Mouse (Mus musculus): ENCODE results near the gene Hspb9. TPM values are rescaled to one million over a fixed set of nuclear protein-coding genes. Genes with fewer than 3 reads are reported as not detected.

Gene Hspb9
- polyA plus RNA-seq, 1 experiment from 2014 or later: 0.36 TPM

- Histone ChIP-seq H3K36me3 (ENCODE audit: control insufficient read depth, insufficient read depth, low read length) (peaks cover 1% of the 10 kb centered on the region; the same call in 1 of the 2 replicates), H3K27ac (ENCODE audit: low read depth, low read length) (no peak overlapping the region), H3K9me3 (ENCODE audit: control insufficient read depth, low read length) (no peaks in the 10 kb centered on the region), H3K4me3 (ENCODE audit: low read depth, low read length) (no peak overlapping the region), H3K27me3 (ENCODE audit: control insufficient read depth, insufficient read depth, low read length) (no peaks in the 10 kb centered on the region), H3K9ac (ENCODE audit: low read length) (peak overlapping the region; percentile 17; the same call in 1 of the 2 replicates), H3K4me1 (replicated peaks; ENCODE audit: control insufficient read depth, insufficient read depth, low read length) (0 out of 2 replicates have a peak, but pooled peaks cover 2% of the 10 kb centered on the region), H3K4me2 (ENCODE audit: low read depth, low read length, severe bottlenecking) (peak overlapping the region; percentile 41)
- ATAC-seq (replicated peaks; ENCODE audit: low FRiP score): no peak
- DNase-seq (ENCODE audit: low spot score): peak; percentile 69
- 3% methylated on average over 14 of the region's 14 CpGs for WGBS
Observed at GRCm38 (mm10) chr11:100701301-100701700, 12.3 kb upstream of the Hspb9 start.

DNA sequence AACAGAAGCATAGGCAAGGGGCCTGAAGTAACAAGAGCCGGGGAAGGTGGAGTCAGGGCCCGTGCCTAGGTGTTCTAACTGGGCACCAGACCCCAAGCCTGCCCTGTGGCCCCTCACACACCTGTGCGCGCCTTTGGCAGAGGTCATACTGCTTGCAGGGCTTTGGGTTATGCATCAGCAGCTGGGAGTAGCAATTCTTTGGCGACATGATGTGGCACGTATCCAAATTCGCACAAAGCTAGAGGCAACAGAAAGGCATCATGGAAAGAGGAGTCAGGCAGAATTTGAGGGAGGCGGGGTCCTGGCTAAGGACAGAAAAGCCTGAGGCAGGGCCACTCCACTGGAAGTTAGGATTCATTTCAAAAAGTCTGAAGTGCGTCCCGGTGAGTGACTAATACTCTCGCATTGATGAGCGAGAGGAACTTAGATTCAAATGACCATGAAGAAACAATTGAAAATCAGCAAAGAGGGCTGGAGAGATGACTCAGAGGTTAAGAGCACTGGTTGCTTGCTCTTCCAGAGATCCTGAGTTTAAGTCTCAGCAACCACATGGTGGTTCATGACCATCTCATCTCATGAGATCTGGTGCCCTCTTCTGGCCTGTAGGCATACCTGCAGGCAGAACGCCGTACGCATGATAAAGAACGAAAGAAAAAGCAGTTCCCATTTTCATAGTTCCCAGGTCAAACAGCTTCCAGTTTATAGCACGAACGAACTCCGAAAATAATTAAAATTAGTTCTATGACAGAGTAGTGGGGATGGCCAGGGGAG lies 11.4 kb upstream of the Hspb9 start:
- H3K9me3 ChIP-seq (ENCODE audit: control insufficient read depth, low read length): no peaks in the 10 kb centered on the region
- H3K4me2 ChIP-seq (ENCODE audit: low read depth, low read length, severe bottlenecking): no peak overlapping the region
- peaks cover 3% of the 10 kb centered on the region; the same call in 1 of the 2 replicates for H3K36me3 ChIP-seq (ENCODE audit: control insufficient read depth, insufficient read depth, low read length)
- H3K27me3 ChIP-seq (ENCODE audit: control insufficient read depth, insufficient read depth, low read length): no peaks in the 10 kb centered on the region
- H3K4me1 ChIP-seq (replicated peaks; ENCODE audit: control insufficient read depth, insufficient read depth, low read length): 0 out of 2 replicates have a peak, but pooled peaks cover 2% of the 10 kb centered on the region
- DNase-seq (ENCODE audit: low spot score): peak; percentile 75
- no peak overlapping the region for H3K4me3 ChIP-seq (ENCODE audit: low read depth, low read length)
- no peak overlapping the region for H3K27ac ChIP-seq (ENCODE audit: low read depth, low read length)
- H3K9ac ChIP-seq (ENCODE audit: low read length): no peak overlapping the region
- WGBS: 35% methylated on average over 19 of the region's 19 CpGs
- ATAC-seq (replicated peaks; ENCODE audit: low FRiP score): 0 out of 2 replicates have a peak, but pooled peaks have one; percentile 46

- Histone ChIP-seq H3K36me3 (ENCODE audit: control insufficient read depth, insufficient read depth, low read length) (peaks cover 3% of the 10 kb centered on the region; the same call in 1 of the 2 replicates), H3K4me1 (replicated peaks; ENCODE audit: control insufficient read depth, insufficient read depth, low read length) (0 out of 2 replicates have a peak, but pooled peaks cover 2% of the 10 kb centered on the region), H3K27ac (ENCODE audit: low read depth, low read length) (no peak overlapping the region), H3K4me3 (ENCODE audit: low read depth, low read length) (no peak overlapping the region), H3K9me3 (ENCODE audit: control insufficient read depth, low read length) (no peaks in the 10 kb centered on the region), H3K4me2 (ENCODE audit: low read depth, low read length, severe bottlenecking) (no peak overlapping the region), H3K27me3 (ENCODE audit: control insufficient read depth, insufficient read depth, low read length) (no peaks in the 10 kb centered on the region), H3K9ac (ENCODE audit: low read length) (no peak overlapping the region)
- no peak for ATAC-seq (replicated peaks; ENCODE audit: low FRiP score)
- no peak for DNase-seq (ENCODE audit: low spot score)
- 49% methylated on average over 7 of the region's 7 CpGs for WGBS
Observed at GRCm38 (mm10) chr11:100702906-100703305, 10.7 kb upstream of the Hspb9 start.

- 74% methylated on average over 11 of the region's 11 CpGs for WGBS
- peaks cover 3% of the 10 kb centered on the region; the same call in 1 of the 2 replicates for H3K36me3 ChIP-seq (ENCODE audit: control insufficient read depth, insufficient read depth, low read length)
- no peak overlapping the region for H3K9ac ChIP-seq (ENCODE audit: low read length)
- no peak overlapping the region for H3K27ac ChIP-seq (ENCODE audit: low read depth, low read length)
- 0 out of 2 replicates have a peak, but pooled peaks cover 2% of the 10 kb centered on the region for H3K4me1 ChIP-seq (replicated peaks; ENCODE audit: control insufficient read depth, insufficient read depth, low read length)
- DNase-seq (ENCODE audit: low spot score) (no peak), ATAC-seq (replicated peaks; ENCODE audit: low FRiP score) (no peak)
- no peaks in the 10 kb centered on the region for H3K27me3 ChIP-seq (ENCODE audit: control insufficient read depth, insufficient read depth, low read length)
- no peak overlapping the region for H3K4me3 ChIP-seq (ENCODE audit: low read depth, low read length)
- H3K9me3 ChIP-seq (ENCODE audit: control insufficient read depth, low read length): no peaks in the 10 kb centered on the region
- H3K4me2 ChIP-seq (ENCODE audit: low read depth, low read length, severe bottlenecking): no peak overlapping the region
Observed at GRCm38 (mm10) chr11:100703366-100703765, 10.3 kb upstream of the Hspb9 start.

GRCm38 (mm10) chr11:100703851-100704531 lies 9.7 kb upstream of the Hspb9 start, which contains the start of gene Dhx58:
Gene Dhx58 (minus strand): TSS chr11:100704271.
- peaks cover 4% of the 10 kb centered on the region; the same call in 1 of the 2 replicates for H3K36me3 ChIP-seq (ENCODE audit: control insufficient read depth, insufficient read depth, low read length)
- no peaks in the 10 kb centered on the region for H3K9me3 ChIP-seq (ENCODE audit: control insufficient read depth, low read length)
- H3K27me3 ChIP-seq (ENCODE audit: control insufficient read depth, insufficient read depth, low read length): no peaks in the 10 kb centered on the region
- H3K9ac ChIP-seq (ENCODE audit: low read length): no peak within 1 kb of the TSS
- ATAC-seq (replicated peaks; ENCODE audit: low FRiP score) (no peak), DNase-seq (ENCODE audit: low spot score) (no peak)
- H3K27ac ChIP-seq (ENCODE audit: low read depth, low read length): no peak within 1 kb of the TSS
- 0 out of 2 replicates have a peak, but pooled peaks cover 2% of the 10 kb centered on the region for H3K4me1 ChIP-seq (replicated peaks; ENCODE audit: control insufficient read depth, insufficient read depth, low read length)
- H3K4me3 ChIP-seq (ENCODE audit: low read depth, low read length): no peak within 1 kb of the TSS
- H3K4me2 ChIP-seq (ENCODE audit: low read depth, low read length, severe bottlenecking): no peak within 1 kb of the TSS
- 66% methylated on average over 7 of the region's 7 CpGs for WGBS

- Histone ChIP-seq H3K36me3 (ENCODE audit: control insufficient read depth, insufficient read depth, low read length) (peaks cover 9% of the 10 kb centered on the region; the same call in 1 of the 2 replicates), H3K4me2 (ENCODE audit: low read depth, low read length, severe bottlenecking) (no peak overlapping the region), H3K4me3 (ENCODE audit: low read depth, low read length) (no peak overlapping the region), H3K27me3 (ENCODE audit: control insufficient read depth, insufficient read depth, low read length) (no peaks in the 10 kb centered on the region), H3K27ac (ENCODE audit: low read depth, low read length) (no peak overlapping the region), H3K4me1 (replicated peaks; ENCODE audit: control insufficient read depth, insufficient read depth, low read length) (0 out of 2 replicates have a peak, but pooled peaks cover 2% of the 10 kb centered on the region), H3K9ac (ENCODE audit: low read length) (no peak overlapping the region), H3K9me3 (ENCODE audit: control insufficient read depth, low read length) (no peaks in the 10 kb centered on the region)
- ATAC-seq (replicated peaks; ENCODE audit: low FRiP score): no peak
- WGBS: 95% methylated on average over 23 of the region's 23 CpGs
- no peak for DNase-seq (ENCODE audit: low spot score)
Observed at GRCm38 (mm10) chr11:100705095-100705747, 8.4 kb upstream of the Hspb9 start.

GRCm38 (mm10) chr11:100709201-100709810 lies 4.3 kb upstream of the Hspb9 start:
- H3K4me2 ChIP-seq (ENCODE audit: low read depth, low read length, severe bottlenecking): no peak overlapping the region
- no peak overlapping the region for H3K4me3 ChIP-seq (ENCODE audit: low read depth, low read length)
- H3K27me3 ChIP-seq (ENCODE audit: control insufficient read depth, insufficient read depth, low read length): no peaks in the 10 kb centered on the region
- H3K36me3 ChIP-seq (ENCODE audit: control insufficient read depth, insufficient read depth, low read length): peaks cover 9% of the 10 kb centered on the region; the same call in 1 of the 2 replicates
- ATAC-seq (replicated peaks; ENCODE audit: low FRiP score): no peak
- H3K9ac ChIP-seq (ENCODE audit: low read length): no peak overlapping the region
- DNase-seq (ENCODE audit: low spot score): no peak
- 89% methylated on average over 9 of the region's 9 CpGs for WGBS
- H3K9me3 ChIP-seq (ENCODE audit: control insufficient read depth, low read length): no peaks in the 10 kb centered on the region
- peaks cover 10% of the 10 kb centered on the region for H3K4me1 ChIP-seq (replicated peaks; ENCODE audit: control insufficient read depth, insufficient read depth, low read length)
- H3K27ac ChIP-seq (ENCODE audit: low read depth, low read length): no peak overlapping the region

DNA sequence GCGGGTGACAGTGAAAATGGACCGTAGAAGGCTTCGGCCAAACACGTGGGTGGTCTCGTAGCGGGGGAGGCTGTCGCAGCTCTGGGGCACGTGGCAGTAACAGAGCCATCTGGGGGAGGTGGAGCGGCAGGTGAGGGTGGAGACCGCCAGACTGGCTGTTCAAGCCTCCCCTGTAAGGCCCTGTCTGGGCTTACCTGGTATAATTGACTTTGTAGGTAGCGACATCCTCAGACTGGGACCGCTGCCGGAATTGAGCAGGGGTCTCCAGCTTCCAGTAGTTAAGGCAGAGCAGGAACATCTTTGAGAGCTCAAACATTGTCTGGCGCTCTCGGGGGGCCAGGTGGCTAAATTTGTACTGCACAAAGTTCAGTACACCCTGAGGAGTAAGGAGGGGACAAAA lies 3.1 kb upstream of the Hspb9 start:
- H3K4me2 ChIP-seq (ENCODE audit: low read depth, low read length, severe bottlenecking): no peak overlapping the region
- H3K27ac ChIP-seq (ENCODE audit: low read depth, low read length): no peak overlapping the region
- H3K4me1 ChIP-seq (replicated peaks; ENCODE audit: control insufficient read depth, insufficient read depth, low read length): peaks cover 12% of the 10 kb centered on the region
- DNase-seq (ENCODE audit: low spot score): no peak
- no peak overlapping the region for H3K4me3 ChIP-seq (ENCODE audit: low read depth, low read length)
- WGBS: 95% methylated on average over 15 of the region's 15 CpGs
- no peaks in the 10 kb centered on the region for H3K27me3 ChIP-seq (ENCODE audit: control insufficient read depth, insufficient read depth, low read length)
- no peaks in the 10 kb centered on the region for H3K9me3 ChIP-seq (ENCODE audit: control insufficient read depth, low read length)
- H3K36me3 ChIP-seq (ENCODE audit: control insufficient read depth, insufficient read depth, low read length): peaks cover 9% of the 10 kb centered on the region; the same call in 1 of the 2 replicates
- ATAC-seq (replicated peaks; ENCODE audit: low FRiP score): no peak
- H3K9ac ChIP-seq (ENCODE audit: low read length): no peak overlapping the region

Measured in forebrain, embryonic 11.5 days (tissue).